Mouse (Mus musculus): ENCODE results near the gene Epm2aip1.

GRCm38 (mm10) chr9:111285676-111286075 is 13.9 kb downstream of the Epm2aip1 start:
- no peak for TF ChIP-seq CTCF (IDR thresholded peaks at IDR 0.05; ENCODE audit: extremely low read depth, insufficient read depth, low read length)
- TF ChIP-seq POLR2A (IDR thresholded peaks at IDR 0.05; ENCODE audit: extremely low read depth, insufficient read depth, low read length): no peak

Measured in cortical plate, adult 2 months (tissue).